Mouse (Mus musculus): Measurements from ENCODE around the gene Klhl42.

Gene Klhl42

DNA sequence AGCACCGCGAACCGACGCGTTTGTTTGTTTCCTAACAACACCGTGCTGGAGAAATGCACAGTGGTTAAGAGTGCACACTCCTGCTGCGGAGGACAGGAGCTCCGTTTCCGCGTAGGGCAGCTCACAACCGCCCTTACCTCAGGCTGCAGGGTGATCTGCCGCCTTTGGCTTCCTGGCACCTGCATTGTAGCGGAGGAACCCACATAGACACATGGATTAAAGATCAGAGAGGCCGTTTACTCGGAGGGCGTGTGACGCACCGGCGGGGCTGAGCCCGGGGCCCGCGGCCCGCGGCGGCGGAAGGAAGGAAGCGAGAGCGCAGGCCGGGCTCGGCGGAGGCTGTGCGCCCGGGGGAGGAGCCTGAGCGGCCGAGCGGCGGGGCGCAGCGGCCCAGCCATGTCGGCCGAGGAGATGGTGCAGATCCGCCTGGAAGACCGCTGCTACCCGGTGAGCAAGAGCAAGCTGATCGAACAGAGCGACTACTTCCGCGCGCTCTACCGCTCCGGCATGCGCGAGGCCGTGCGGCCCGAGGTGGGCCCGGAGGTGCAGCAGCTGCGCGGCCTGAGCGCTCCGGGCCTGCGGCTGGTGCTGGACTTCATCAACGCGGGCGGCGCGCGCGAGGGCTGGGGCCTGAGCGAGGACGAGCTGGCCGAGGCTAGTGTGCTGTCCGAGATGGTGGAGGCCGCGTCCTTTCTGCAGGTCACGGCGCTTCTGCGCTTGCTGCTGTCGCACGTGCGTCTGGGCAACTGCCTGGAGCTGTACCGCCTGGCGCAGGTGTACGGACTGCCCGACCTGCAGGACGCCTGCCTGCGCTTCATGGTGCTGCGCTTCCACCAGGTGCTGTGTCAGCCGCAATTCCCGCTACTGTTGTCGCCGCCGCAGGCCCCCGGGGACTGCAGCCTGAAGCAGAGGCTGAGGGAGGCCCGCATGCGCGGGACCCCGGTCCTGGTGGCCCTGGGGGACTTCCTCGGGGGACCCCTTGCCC lies at the start of gene Klhl42:
Klhl42 (plus strand) TSS at position 244 of the 985 bp plus-strand sequence.
- in situ Hi-C loops (cut with MboI, MseI): loop anchor here (10.0 to 25.0 kb wide), 2 partner anchors 567 to 1821 kb away; no protein-coding TSS in a partner anchor

DNA sequence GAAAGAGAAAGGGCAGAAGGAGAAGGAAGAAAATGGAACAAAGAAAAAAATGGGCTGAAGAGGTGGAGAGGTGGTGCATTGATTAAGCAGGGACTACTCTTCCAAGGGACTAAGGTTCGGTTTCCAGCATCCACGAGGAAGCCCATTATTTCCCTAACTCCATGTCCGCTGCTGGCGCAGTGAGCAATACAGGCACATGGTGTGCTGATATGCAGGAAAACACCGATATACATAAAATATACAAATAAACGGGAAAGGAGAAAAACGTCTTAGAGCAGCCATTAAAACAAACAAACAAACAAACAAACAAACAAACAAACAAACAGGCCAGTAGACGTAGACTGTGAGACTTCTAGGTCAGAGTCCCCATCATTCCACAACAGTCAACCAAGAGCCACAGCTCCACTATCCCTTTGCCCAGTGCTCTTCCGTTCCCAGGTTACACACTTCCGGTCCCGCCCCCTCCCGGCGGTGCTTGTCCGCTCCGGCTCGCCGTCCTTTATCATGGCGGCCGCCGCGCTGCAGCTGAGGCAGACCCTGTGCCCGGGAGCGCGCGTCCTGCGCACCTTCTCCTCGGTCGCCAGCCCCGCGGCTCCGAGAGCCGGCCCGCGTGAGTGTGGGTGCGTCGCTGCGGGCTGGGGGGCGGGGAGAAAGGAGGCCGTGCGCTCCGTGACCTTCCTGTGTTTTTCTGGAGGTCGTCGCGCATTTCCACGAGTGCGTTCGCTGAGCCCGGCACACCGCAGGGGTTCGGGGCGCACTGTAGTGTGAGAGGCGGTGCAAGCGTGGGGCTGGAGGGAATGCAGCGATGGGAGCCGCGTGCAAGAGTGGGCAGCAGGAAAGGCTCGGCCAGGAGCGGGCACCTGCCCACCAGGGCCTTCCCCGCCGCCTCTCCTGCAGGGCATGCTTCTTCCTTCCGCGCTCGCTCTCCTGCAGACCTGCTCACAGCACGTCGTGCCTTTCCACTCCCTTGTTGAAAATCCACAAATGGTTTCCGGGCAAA lies 48.6 kb upstream of the Klhl42 start, which contains the start of gene Mrps35:
Mrps35 (plus strand) TSS at position 474 of the 1,000 bp plus-strand sequence.
- in situ Hi-C loops (cut with MboI, MseI): no loop called here

DNA sequence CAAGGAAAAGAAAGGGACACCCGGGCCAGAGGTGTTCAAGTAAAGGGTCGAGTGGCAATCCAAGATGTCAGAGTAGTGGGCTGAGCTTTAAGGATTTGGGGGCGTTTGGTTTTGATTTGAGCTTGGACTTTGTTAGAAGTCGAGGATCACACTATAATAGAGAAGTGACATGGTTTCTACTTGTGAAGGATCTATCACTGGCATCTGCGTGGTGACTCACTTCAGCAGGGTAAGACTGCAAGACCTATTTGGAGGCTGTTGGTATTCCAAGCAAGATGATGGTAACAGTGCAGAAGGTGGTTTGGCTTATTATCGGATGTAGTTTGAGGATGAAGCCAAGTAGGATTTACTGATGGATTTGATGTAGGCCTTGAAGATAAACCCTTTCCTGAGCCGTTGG lies 47.5 kb upstream of the Klhl42 start:
- in situ Hi-C loops (cut with MboI, MseI): no loop called here

DNA sequence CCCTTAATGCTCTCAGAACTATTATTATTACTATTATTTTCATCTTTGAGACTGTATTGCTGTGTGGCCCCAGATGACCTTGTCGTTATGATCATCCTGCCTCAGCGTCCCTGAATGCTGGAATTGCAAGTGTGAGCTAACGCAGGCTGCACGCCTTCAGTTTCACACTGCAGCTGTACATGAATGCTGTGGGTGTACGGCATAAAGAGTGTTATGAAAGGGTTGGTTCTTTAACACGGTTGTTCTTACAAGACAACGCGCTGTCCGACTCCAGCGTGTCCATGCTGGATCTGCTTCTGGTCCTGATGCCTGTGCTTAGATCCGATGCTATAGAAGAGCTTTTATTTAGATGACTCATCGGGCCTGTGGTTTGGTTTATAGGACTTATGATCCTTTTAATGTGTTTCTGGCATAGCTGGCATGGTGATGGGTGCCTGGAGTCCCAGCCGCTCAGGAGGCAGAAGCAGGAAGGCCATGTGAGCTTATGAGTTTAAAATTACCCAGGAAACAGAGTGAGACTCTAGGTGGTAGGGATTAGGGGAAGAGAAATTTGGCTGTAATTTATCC lies 41.9 kb upstream of the Klhl42 start:
- in situ Hi-C loops (cut with MboI, MseI): no loop called here

DNA sequence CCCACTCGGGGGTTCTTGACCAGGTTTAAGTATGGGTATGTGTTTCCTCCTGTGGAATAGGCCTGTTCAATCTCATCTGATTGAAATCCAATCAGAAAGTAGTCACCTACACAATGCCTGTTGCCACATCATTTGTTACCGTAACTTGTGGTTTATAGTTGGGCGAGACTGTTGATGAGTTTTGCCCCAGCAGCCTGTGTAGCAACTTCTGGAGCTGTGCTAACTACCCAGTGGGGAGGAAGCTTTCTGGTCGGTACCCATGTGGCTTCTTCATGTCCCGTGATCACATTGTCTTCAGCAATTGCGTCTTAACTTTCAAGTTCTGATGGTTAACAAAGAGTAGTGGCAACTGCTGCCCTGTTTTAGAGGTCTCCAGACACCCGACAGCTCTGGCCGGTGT lies 39.5 kb upstream of the Klhl42 start:
- in situ Hi-C loops (cut with MboI, MseI): no loop called here

DNA sequence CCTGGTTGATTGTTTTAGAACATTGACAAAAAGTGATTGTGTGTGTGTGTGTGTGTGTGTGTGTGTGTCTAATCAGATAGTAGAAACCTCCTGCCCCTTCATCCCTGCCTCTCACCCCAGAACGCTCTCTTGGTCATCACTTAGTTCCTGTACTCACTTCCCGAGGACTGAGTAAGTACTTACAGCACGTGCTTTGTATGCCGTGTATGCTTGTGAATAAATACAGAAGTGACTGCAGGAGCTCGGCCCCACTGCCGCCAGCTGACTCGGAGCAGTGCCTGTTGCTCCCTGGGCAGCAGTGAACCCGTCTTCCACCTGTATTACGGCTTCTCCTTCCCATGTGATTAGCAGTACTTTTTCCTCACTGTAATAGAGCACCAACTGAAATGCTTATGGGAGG lies 38.7 kb upstream of the Klhl42 start:
- in situ Hi-C loops (cut with MboI, MseI): no loop called here

DNA sequence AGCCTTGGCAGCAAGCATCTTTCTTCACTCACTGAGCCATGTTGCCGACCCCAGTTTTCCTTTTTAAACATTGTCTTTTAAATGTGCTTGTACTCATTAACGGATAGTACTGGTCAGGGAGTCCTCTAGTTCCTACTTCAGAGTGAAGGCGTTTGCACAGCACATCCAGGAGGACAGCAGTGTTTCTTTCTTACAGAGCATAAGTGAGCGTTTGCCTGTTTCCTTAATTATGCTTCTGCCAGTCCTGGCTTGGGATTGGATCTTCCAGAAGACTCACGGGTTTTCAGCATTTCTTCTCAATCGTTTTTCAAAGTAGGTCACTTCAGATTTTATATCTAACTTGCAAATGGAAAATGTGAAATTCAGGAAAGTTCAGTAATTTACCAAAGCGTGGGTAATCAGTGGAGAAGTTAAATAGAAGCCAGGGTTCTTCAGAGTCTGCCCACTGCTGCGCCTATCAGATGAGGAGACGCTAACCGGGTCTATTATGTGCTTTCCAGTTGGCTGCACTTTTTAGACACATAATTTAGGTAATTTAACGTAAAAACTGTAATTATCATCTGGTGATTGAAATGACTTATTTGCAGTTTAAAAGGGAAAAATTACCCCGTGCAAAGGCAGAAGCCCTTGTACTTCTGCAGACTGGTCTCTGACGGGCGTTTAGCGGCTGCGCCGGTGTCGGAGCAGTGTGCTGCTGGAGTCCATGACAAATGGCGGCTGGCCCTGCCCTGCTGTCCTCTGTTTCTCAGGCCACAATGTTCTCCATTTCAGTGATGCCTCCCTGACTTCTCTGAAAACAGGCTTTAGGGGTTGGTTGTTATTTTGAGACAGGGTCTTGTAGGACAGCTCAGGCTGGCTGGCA lies 37.2 kb upstream of the Klhl42 start:
- in situ Hi-C loops (cut with MboI, MseI): no loop called here

DNA sequence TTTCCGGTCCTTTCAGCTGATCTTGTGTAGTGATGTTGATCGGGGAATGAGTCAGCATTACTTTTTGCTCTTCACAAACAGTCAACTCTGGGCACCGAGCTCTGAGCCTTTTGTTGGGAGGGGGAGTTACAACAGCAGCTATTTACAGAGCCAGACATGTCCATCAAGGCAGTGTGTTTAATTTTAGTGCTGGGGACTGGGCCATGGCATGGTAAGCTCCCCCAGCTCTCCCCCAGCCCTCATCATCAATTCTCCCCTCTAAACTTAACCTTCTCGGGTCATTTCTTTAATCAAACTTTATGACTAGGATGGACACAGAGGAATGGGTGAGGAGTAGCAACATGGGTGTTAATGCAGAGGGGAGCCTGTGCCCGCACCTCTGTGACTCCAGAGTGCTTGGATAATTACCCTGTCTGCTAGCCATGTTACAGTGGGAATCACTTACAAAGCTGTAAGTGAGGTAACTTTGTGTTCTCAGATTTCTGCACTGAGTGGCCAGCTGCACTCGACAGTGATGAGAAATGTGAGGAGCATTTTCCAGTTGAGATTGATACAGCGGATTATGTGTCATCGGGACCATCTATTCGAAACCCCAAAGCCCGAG lies 35.7 kb upstream of the Klhl42 start:
- in situ Hi-C loops (cut with MboI, MseI): no loop called here

DNA sequence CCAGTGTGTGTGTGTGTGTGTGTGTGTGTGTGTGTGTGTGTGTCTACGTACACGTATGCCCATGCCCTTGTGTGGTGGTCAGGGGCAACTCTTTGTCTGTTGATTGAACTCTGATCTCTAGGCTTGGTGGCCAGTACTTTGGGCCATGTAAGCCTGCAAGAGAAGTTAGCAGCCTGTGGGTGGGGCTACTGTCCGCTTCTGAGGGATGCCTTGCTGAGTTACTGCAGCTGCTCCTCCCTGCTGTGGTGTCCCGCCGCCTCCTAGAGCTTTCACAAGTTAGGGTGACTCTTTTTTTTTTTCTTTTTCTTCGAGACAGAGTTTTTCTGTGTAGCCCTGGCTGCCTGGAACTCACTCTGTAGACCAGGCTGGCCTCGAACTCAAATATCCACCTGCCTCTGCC lies 31.9 kb upstream of the Klhl42 start:
- in situ Hi-C loops (cut with MboI, MseI): no loop called here

DNA sequence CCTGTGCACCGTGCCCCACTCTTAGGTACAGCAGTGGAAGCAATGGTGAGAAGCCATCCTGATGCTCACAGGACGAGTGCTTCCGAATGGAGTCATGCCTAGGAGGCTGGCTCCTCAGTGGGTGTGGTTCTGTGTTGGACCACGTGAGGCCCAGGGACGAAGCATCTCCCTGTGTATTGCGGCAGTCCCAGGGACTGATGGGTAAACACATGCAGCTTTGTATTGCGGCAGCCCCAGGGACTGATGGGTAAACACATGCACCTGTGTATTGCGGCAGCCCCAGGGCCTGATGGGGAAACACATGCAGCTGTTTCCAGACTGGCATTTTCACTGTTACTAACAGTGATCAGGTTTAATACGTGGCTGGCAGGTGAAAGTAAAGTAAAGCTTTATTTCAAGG lies 29.5 kb upstream of the Klhl42 start:
- in situ Hi-C loops (cut with MboI, MseI): no loop called here

DNA sequence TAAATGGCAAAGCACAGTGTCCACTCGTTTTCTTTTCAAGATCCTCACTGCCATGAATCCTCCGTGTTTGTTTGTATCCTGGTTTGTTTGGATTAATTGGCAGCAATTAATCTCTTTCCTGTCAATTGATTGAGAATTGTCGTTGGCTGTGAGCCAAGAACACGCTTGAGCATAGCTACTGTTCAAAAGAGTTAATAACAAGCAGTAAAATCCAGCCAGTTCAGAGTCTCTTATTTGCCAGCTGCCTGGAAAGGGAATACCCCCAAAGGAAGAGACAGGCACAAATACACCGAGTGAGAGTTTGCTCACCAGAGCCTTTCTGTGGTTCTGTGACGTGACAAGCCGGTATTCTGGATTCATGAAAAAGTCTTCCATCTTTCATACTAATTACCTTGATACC lies 29.1 kb upstream of the Klhl42 start:
- in situ Hi-C loops (cut with MboI, MseI): no loop called here

DNA sequence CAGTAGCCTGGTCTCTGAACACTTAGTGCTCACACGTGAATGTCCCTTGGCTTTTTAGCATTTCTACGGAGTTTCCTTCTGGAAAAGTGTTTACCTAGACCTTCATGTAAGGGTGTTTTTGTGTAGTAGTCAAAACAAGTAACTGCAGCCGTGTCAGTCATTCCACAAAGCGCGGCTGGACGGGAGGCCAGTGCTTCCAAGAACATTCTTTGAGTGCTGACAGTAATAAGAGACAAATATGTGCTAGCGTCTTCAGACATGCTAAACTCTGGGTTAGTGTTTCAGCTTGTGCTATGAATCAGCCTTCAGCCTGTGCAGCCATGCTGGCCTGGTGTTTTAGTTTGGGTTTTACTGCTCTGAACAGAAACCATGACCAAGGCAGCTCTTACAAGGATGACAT lies 28.5 kb upstream of the Klhl42 start:
- in situ Hi-C loops (cut with MboI, MseI): no loop called here

DNA sequence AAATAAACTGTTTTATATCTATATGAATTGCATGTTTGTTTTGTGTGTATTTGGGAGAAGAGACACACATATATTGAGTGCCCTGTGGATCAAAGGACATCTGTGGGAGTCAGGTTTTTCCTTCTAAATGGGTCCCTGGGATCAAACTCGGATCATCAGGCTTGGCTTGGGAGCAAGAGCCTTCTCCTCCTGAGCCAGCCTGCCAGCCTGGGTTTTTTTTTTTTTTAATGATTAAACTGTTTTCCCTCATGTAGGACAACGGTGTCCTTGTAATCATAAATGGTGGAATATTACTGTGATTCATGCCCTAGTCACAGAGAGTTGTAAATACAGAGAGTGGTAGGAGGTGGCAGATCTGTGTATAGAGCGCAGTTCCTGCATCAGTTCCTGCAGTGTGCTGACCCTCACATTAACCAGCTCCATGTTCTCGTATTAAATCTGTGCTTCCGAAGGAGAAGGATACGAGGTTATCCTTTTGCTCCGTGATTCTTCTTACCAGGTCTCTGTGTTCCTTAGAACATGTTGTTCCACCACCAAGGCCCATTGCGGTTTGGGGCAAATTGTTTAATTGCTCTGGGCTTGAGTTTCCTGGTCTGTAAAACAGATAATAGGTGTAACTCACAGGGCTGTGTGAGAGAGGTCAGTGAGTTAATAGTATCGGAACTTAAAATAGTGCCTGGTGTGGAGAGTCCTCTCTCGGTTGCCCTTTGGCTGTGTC lies 26.8 kb upstream of the Klhl42 start:
- in situ Hi-C loops (cut with MboI, MseI): no loop called here

DNA sequence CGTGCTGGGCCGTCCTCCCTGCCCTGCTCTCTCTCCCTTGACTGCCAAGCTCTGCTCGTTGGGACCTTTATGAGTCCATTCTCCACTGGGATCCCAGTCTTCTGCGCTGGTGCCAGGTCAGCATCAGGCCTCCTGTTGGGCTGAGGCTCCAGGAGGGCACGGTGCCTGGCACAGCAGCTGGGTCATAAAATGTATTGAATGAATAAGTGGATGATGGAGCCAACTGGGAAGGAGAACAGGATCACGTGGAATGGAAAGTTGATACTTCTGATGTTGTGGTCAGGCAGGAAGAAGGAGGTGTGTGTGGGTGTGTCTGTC lies 26.3 kb upstream of the Klhl42 start:
- in situ Hi-C loops (cut with MboI, MseI): no loop called here

DNA sequence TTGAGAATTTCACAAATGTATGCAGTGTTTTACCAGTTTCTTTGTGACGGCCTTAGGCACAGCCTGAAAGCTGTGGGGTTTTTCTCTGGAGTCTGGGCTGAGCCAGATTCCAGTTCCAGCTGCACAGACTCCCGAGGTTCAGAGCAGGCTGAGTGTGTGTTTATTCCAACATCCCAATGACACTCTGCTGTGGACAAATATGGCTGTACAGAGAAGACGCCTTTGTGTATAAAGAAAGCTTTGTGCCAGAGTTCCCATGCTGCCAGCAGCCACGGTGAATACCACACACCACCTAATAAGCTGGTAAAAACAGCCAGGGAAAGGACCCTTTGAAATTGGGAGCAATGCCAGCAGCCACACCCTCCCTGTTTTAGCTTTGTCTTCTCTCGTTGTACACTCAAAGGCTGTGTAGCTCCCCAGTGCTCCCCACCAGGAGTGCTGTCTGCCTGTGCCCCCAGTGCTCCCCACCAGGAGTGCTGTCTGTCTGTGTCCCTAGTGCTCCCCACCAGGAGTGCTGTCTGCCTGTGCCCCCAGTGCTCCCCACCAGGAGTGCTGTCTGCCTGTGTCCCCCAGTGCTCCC lies 15.3 kb upstream of the Klhl42 start:
- in situ Hi-C loops (cut with MboI, MseI): loop anchor here (25.0 kb wide), 1 partner anchor 1836 kb away; no protein-coding TSS in a partner anchor

DNA sequence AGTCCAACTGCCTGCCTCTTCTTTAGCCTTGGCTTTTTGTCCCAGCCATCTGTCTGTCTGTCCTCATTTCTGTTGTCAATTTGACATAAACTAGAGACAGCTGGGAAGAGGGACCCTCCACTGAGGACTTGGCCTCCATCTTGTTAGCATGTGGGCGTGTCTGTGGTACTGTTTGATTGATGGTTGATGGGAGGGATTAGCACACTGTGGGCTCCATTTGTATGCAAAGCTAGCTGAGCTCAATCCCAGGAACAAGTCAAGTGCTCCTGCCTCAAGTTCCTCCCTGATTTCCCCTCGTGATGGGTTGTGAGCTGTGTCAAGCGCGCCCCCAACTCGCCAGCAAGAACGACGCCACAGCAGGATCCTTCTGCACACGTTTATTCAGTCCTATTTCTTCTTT lies 14.3 kb upstream of the Klhl42 start:
- in situ Hi-C loops (cut with MboI, MseI): loop anchor here (25.0 kb wide), 1 partner anchor 1835 kb away; no protein-coding TSS in a partner anchor

DNA sequence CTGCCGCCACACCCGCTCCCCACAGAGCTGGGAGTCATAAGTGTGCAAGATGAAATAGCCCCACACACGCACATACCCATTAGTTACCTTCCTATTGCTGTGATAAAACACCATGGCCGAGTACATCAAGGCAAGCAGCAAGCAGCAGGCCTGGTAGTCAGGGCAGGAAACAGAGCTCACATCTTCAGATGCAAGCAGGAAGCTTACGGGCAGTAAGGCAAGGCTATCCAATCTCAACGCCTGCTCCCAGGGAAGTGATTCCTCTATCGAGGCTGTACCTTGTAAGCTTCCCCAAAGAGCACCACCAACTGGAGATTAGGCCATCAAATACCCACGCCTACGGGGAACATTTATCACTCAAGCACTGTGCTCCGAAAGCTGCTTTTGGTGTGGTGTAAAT lies 11.3 kb upstream of the Klhl42 start:
- in situ Hi-C loops (cut with MboI, MseI): loop anchor here (25.0 kb wide), 1 partner anchor 1832 kb away; no protein-coding TSS in a partner anchor

DNA sequence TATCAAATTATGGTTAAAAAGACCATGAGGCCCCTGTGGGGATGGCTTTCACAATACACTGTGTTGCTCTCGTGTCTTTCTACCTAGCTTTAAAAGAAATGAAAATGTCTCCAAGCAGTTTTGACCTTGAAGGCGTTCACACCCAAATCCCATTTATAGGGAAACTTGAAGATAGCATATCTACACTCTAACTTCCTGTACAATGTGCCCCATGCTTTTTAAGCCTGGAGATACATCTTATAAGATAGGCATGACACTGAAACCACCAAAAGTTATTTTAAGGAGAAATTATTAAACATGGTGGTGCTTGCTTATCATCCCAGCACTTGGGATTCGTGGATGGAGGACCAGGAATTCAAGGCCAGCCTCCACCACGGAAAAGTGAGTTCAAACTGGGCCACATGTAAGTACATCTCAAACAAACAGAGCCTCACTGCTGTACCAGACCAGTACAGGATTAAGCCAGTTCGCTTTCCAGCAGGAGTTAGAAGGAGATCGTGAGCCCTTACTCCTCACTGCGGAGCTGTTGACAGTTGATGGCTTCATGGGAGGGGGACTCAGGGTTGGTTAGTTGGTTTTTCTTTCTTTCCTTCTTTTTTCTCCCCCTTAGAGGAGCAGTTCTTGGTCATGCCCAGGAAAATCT lies 5.7 kb upstream of the Klhl42 start:
- in situ Hi-C loops (cut with MboI, MseI): loop anchor here (25.0 kb wide), 1 partner anchor 1827 kb away; no protein-coding TSS in a partner anchor

Measured in regulatory T cell (primary cell).